Mouse (Mus musculus): Measurements from ENCODE around the gene Borcs6. TPM values are rescaled to one million over a fixed set of nuclear protein-coding genes. Genes with fewer than 3 reads are reported as not detected.
A peak's percentile ranks its signal among the peaks of the same experiment; 100 is the strongest.

Borcs6 gene
- total and polyA plus RNA-seq, 3 experiments = 9.2 to 9.3 TPM; not detected in 1

GRCm38 (mm10) chr11:69096987-69097900, 37.7 kb downstream of the Borcs6 start (continued):
- TF ChIP-seq SIN3A (IDR thresholded peaks at IDR 0.05; ENCODE audit: low read length) = peak; percentile 97
- TF ChIP-seq TBP (IDR thresholded peaks at IDR 0.05; ENCODE audit: low read depth, low read length) = no peak; the same call in 1 of the 2 replicates
- TF ChIP-seq ZKSCAN1 (IDR thresholded peaks at IDR 0.05; ENCODE audit: low read depth, low read length) = no peak
- peak; percentile 98 for TF ChIP-seq MAZ (IDR thresholded peaks at IDR 0.05; ENCODE audit: low read depth, low read length)
- TF ChIP-seq MYC (IDR thresholded peaks at IDR 0.05; ENCODE audit: low read depth, low read length) = peak; percentile 80

DNA sequence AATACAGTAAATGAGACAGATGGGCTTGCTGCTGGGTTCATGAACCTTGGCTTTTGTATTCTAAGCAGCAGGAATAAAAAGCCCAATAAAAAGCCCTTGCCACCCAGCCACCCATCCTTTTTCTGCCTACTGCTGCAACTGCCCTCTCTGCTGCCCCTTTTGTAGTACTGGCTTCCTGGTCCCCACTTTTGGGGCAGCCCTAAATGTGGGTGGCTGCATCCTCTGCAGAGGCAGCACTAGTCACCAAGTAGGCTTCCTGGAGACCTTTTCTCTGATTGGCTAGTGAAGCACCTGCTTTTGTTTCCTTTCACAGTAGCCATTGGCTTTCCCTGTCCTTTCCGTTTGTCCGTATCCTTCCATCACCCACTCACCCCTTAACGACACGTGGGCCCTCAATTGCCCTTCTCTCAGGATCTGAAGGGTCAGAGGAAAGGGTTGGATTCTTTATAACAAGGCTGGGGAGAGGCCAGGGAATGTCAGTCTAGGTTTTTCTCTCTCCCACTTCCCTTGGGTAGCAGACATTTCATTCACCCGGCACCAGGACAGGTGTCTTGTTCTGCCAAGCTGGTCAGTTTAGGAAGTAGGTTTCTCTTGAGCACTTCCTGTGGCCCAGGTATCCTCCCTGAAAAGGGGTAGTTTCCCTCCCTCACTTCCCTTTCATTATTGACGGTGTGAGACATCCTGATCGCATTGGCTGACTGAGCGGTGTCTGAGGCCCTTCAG, 38.7 kb downstream of the Borcs6 start:
- Histone ChIP-seq H3K27ac (ENCODE audit: control insufficient read depth, low read depth, low read length) (peak overlapping the region; percentile 71), H3K27me3 (ENCODE audit: control insufficient read depth in 1 of 2, insufficient read depth in 2 of 2, low read length in 2 of 2) (no peaks in the 10 kb centered on the region), H3K36me3 (ENCODE audit: control insufficient read depth in 1 of 2, insufficient read depth in 2 of 2, low read length in 2 of 2) (peaks cover 0 to 13% of the 10 kb centered on the region in 2 experiments; a peak in 2 of 4 replicates), H3K9ac (ENCODE audit: control insufficient read depth, low read depth, low read length, poor library complexity, severe bottlenecking) (peak overlapping the region; percentile 59), H3K4me1 (ENCODE audit: control insufficient read depth in 1 of 2, insufficient read depth in 2 of 2, low read length in 2 of 2) (peaks cover 17 to 21% of the 10 kb centered on the region in 2 experiments), H3K9me3 (replicated peaks; ENCODE audit: insufficient read depth, low read length) (no peaks in the 10 kb centered on the region), H3K4me3 (ENCODE audit: control insufficient read depth in 1 of 2, insufficient read depth in 1 of 2, low read depth in 2 of 2, low read length in 2 of 2) (peak overlapping the region; percentile 2 to 10; a peak in 2 of 4 replicates), H3K79me2 (ENCODE audit: control insufficient read depth, insufficient read depth, low read length, poor library complexity) (peaks cover 17% of the 10 kb centered on the region)
- 0 out of 2 replicates have a peak, but pooled peaks have one; percentile 15 for TF ChIP-seq UBTF (IDR thresholded peaks at IDR 0.05; ENCODE audit: borderline replicate concordance, insufficient read depth, low read depth, low read length)
- 0 out of 2 replicates have a peak, but pooled peaks have one; percentile 11 for TF ChIP-seq NELFE (IDR thresholded peaks at IDR 0.05; ENCODE audit: low read depth, low read length)
- no peak for TF ChIP-seq POLR2AphosphoS5 (IDR thresholded peaks at IDR 0.05; ENCODE audit: borderline replicate concordance, low read depth, low read length)
- TF ChIP-seq CHD1 (IDR thresholded peaks at IDR 0.05; ENCODE audit: low read depth, low read length) = no peak
- no peak for DNase-seq (ENCODE audit: low read depth, low spot score)

- H3K79me2 ChIP-seq (ENCODE audit: control insufficient read depth, insufficient read depth, low read length, poor library complexity) = peaks cover 17% of the 10 kb centered on the region
- H3K4me1 ChIP-seq (ENCODE audit: control insufficient read depth in 1 of 2, insufficient read depth in 2 of 2, low read length in 2 of 2) = peaks cover 17 to 21% of the 10 kb centered on the region in 2 experiments
- peak overlapping the region; percentile 68 for H3K9ac ChIP-seq (ENCODE audit: control insufficient read depth, low read depth, low read length, poor library complexity, severe bottlenecking)
- H3K36me3 ChIP-seq (ENCODE audit: control insufficient read depth in 1 of 2, insufficient read depth in 2 of 2, low read length in 2 of 2) = peaks cover 0 to 13% of the 10 kb centered on the region in 2 experiments; a peak in 2 of 4 replicates
- H3K27me3 ChIP-seq (ENCODE audit: control insufficient read depth in 1 of 2, insufficient read depth in 2 of 2, low read length in 2 of 2) = no peaks in the 10 kb centered on the region
- peak overlapping the region; percentile 70 for H3K27ac ChIP-seq (ENCODE audit: control insufficient read depth, low read depth, low read length)
- DNase-seq (ENCODE audit: low read depth, low spot score) = peak; percentile 98
- H3K9me3 ChIP-seq (replicated peaks; ENCODE audit: insufficient read depth, low read length) = no peaks in the 10 kb centered on the region
- H3K4me3 ChIP-seq (ENCODE audit: control insufficient read depth in 1 of 2, insufficient read depth in 1 of 2, low read depth in 2 of 2, low read length in 2 of 2) = peak overlapping the region; percentile 63 to 86
- TF ChIP-seq RCOR1 (IDR thresholded peaks at IDR 0.05; ENCODE audit: low read depth, low read length) (no peak), SMC3 (IDR thresholded peaks at IDR 0.05; ENCODE audit: low read depth, low read length) (no peak), HCFC1 (IDR thresholded peaks at IDR 0.05; ENCODE audit: low read depth, low read length) (peak; percentile 46), USF1 (IDR thresholded peaks at IDR 0.05; ENCODE audit: low read depth, low read length) (peak; percentile 75), POLR2A (IDR thresholded peaks at IDR 0.05; ENCODE audit: control insufficient read depth in 1 of 2, insufficient read depth in 1 of 2, low read depth in 1 of 2, low read length in 2 of 2, poor library complexity in 1 of 2) (peak in 1 of 2 experiments; percentile 46; a peak in 1 of 4 replicates), MAFK (IDR thresholded peaks at IDR 0.05; ENCODE audit: borderline replicate concordance, low read depth, low read length) (no peak), CHD2 (IDR thresholded peaks at IDR 0.05; ENCODE audit: low read length) (no peak), ETS1 (IDR thresholded peaks at IDR 0.05; ENCODE audit: low read depth, low read length) (peak; percentile 82), E2F4 (IDR thresholded peaks at IDR 0.05; ENCODE audit: borderline replicate concordance, low read depth, low read length) (no peak), CHD1 (IDR thresholded peaks at IDR 0.05; ENCODE audit: low read depth, low read length) (no peak), MXI1 (IDR thresholded peaks at IDR 0.05; ENCODE audit: low read depth, low read length) (peak; percentile 99), MYB (IDR thresholded peaks at IDR 0.05; ENCODE audit: low read depth, low read length) (no peak), SIN3A (IDR thresholded peaks at IDR 0.05; ENCODE audit: low read length) (peak; percentile 97), BHLHE40 (IDR thresholded peaks at IDR 0.05; ENCODE audit: borderline replicate concordance, low read depth, low read length) (peak; percentile 87), GATA1 (IDR thresholded peaks at IDR 0.05; ENCODE audit: low read depth, low read length) (no peak), GABPA (IDR thresholded peaks at IDR 0.05; ENCODE audit: low read depth, low read length) (no peak), ZMIZ1 (IDR thresholded peaks at IDR 0.05; ENCODE audit: low read depth, low read length) (no peak), USF2 (IDR thresholded peaks at IDR 0.05; ENCODE audit: borderline replicate concordance in 1 of 2, insufficient read depth in 1 of 2, low read depth in 1 of 2, low read length in 2 of 2) (no peak)
These were observed 39.2 kb downstream of the Borcs6 start for GRCm38 (mm10) chr11:69098762-69099091.
